Mouse (Mus musculus) embryonic facial prominence, embryonic 11.5 days (tissue): ENCODE measurements around the gene Slc16a8. TPM values are rescaled to one million over a fixed set of nuclear protein-coding genes. Genes with fewer than 3 reads are reported as not detected.
A peak's percentile ranks its signal among the peaks of the same experiment; 100 is the strongest.

ENCODE experiments used
- ATAC-seq: fragments of 200-750 bp; cut with Nextera tagmentation; replicated peaks from 2 replicates; pipeline ENCODE4 v1.8.0; 2017; ENCODE audit warnings: low read depth; ENCODE audit not compliant: insufficient number of reproducible peaks, low FRiP score, low TSS enrichment
- DNase-seq: peaks from one replicate; pipeline ENCODE4 v3.0.0-alpha.2; 2015; ENCODE audit warnings: low spot score
- H3K27ac ChIP-seq: fragments of 300-500 bp; sonication (generic); replicated peaks from 2 replicates; pipeline ENCODE4 v1.5.1; 2014; ENCODE audit warnings: mild to moderate bottlenecking, low read depth, low read length, control low read depth
- H3K27me3 ChIP-seq: fragments of 300-500 bp; sonication (generic); 2 replicates; pipeline ENCODE4 v1.6.1; 2014; ENCODE audit warnings: mild to moderate bottlenecking, low read length, moderate library complexity, mixed read lengths; ENCODE audit not compliant: control insufficient read depth, insufficient read depth
- H3K36me3 ChIP-seq: fragments of 300-500 bp; sonication (generic); replicated peaks from 2 replicates; pipeline ENCODE4 v1.6.1; 2014; ENCODE audit warnings: low read depth, mild to moderate bottlenecking, low read length, moderate library complexity, mixed read lengths; ENCODE audit not compliant: control insufficient read depth, insufficient read depth
- H3K4me1 ChIP-seq: fragments of 300-500 bp; sonication (generic); 2 replicates; pipeline ENCODE4 v1.6.1; 2014; ENCODE audit warnings: low read length, mixed read lengths; ENCODE audit not compliant: control insufficient read depth, insufficient read depth
- H3K4me2 ChIP-seq: fragments of 300-500 bp; sonication (generic); 2 replicates; pipeline ENCODE4 v1.6.1; 2014; ENCODE audit warnings: low read depth, mild to moderate bottlenecking, control low read depth, low read length, moderate library complexity
- H3K4me3 ChIP-seq: fragments of 300-500 bp; sonication (generic); 2 replicates; pipeline ENCODE4 v1.5.1; 2014; ENCODE audit warnings: low read depth, low read length, control low read depth
- H3K9ac ChIP-seq: fragments of 300-500 bp; sonication (generic); replicated peaks from 2 replicates; pipeline ENCODE4 v1.6.1; 2014; ENCODE audit warnings: mild to moderate bottlenecking, control low read depth, low read length
- H3K9me3 ChIP-seq: fragments of 300-500 bp; sonication (generic); replicated peaks from 2 replicates; pipeline ENCODE4 v1.6.1; 2016; ENCODE audit warnings: mild to moderate bottlenecking, low read length, inconsistent platforms, mixed read lengths; ENCODE audit not compliant: control insufficient read depth
- WGBS: fragments of 180-500 bp; shearing (Covaris S2); extraction: QIAGEN DNeasy Blood & Tissue Kit; methylation state at CpG from one replicate; pipeline ENCODE4 v1.1.7; 2014; 5-methylcytosine and 5-hydroxymethylcytosine counted together
- polyA plus RNA-seq: library from polyadenylated mRNA; unstranded; fragments of >200 nt; fragmentation: Nextera tagmentation; extraction: Ambion mirVana; gene quantifications from 2 replicates; pipeline ENCODE4 v1.2.1, GENCODE M21; 2014

Slc16a8 gene
- polyA plus RNA-seq, 1 experiment from 2014 or later, result not detected

- Histone ChIP-seq H3K27me3 (no peaks in the 10 kb centered on the region), H3K36me3 (no peaks in the 10 kb centered on the region; the same call in 1 of the 2 replicates), H3K9ac (no peak overlapping the region), H3K4me2 (no peak overlapping the region), H3K9me3 (no peaks in the 10 kb centered on the region), H3K4me3 (no peak overlapping the region), H3K4me1 (no peaks in the 10 kb centered on the region), H3K27ac (no peak overlapping the region)
- ATAC-seq, result no peak
- WGBS, result 90% methylated on average over 7 of the region's 7 CpGs
- DNase-seq, result no peak
Observed at GRCm38 (mm10) chr15:79287091-79287490, 32.5 kb upstream of the Slc16a8 start.

- H3K9me3 ChIP-seq, result no peaks in the 10 kb centered on the region
- 86% methylated on average over 7 of the region's 7 CpGs for WGBS
- H3K4me3 ChIP-seq, result no peak overlapping the region
Observed at GRCm38 (mm10) chr15:79286141-79286540, 31.6 kb upstream of the Slc16a8 start.

GRCm38 (mm10) chr15:79285399-79285798 lies 30.8 kb upstream of the Slc16a8 start, which contains the start of gene Baiap2l2:
TSS of gene Baiap2l2 (minus strand) at chr15:79285537.
- no peaks in the 10 kb centered on the region; the same call in 1 of the 2 replicates for H3K36me3 ChIP-seq
- DNase-seq, result no peak
- ATAC-seq, result no peak
- no peak within 1 kb of the TSS for H3K4me3 ChIP-seq
- no peaks in the 10 kb centered on the region for H3K27me3 ChIP-seq
- H3K4me2 ChIP-seq, result no peak within 1 kb of the TSS
- H3K9ac ChIP-seq, result no peak within 1 kb of the TSS
- H3K27ac ChIP-seq, result no peak within 1 kb of the TSS
- H3K9me3 ChIP-seq, result no peaks in the 10 kb centered on the region
- H3K4me1 ChIP-seq, result no peaks in the 10 kb centered on the region
- WGBS, result 53% methylated on average over 8 of the region's 10 CpGs

More at GRCm38 (mm10) chr15:79286141-79286540, 31.6 kb upstream of the Slc16a8 start:
- Histone ChIP-seq H3K4me1 (no peaks in the 10 kb centered on the region), H3K27me3 (no peaks in the 10 kb centered on the region), H3K36me3 (no peaks in the 10 kb centered on the region; the same call in 1 of the 2 replicates), H3K4me2 (no peak overlapping the region), H3K9ac (no peak overlapping the region), H3K27ac (no peak overlapping the region)
- ATAC-seq (no peak), DNase-seq (no peak)

- WGBS, result 84% methylated on average over 4 of the region's 4 CpGs
- H3K4me1 ChIP-seq, result no peaks in the 10 kb centered on the region
- H3K4me3 ChIP-seq, result no peak overlapping the region
- ATAC-seq, result no peak
- no peak overlapping the region for H3K4me2 ChIP-seq
- H3K27ac ChIP-seq, result no peak overlapping the region
- H3K36me3 ChIP-seq, result no peaks in the 10 kb centered on the region; the same call in 1 of the 2 replicates
- no peak for DNase-seq
- no peaks in the 10 kb centered on the region for H3K27me3 ChIP-seq
- no peak overlapping the region for H3K9ac ChIP-seq
- no peaks in the 10 kb centered on the region for H3K9me3 ChIP-seq
Observed at GRCm38 (mm10) chr15:79283371-79283770, 28.8 kb upstream of the Slc16a8 start.

GRCm38 (mm10) chr15:79282434-79282833 lies 27.9 kb upstream of the Slc16a8 start:
- no peaks in the 10 kb centered on the region for H3K9me3 ChIP-seq
- DNase-seq (no peak), ATAC-seq (no peak)
- no peaks in the 10 kb centered on the region for H3K4me1 ChIP-seq
- H3K4me2 ChIP-seq, result no peak overlapping the region
- WGBS, result 83% methylated on average over 5 of the region's 5 CpGs
- H3K27me3 ChIP-seq, result no peaks in the 10 kb centered on the region
- H3K4me3 ChIP-seq, result no peak overlapping the region
- no peak overlapping the region for H3K27ac ChIP-seq
- no peaks in the 10 kb centered on the region; the same call in 1 of the 2 replicates for H3K36me3 ChIP-seq
- H3K9ac ChIP-seq, result no peak overlapping the region

- H3K4me1 ChIP-seq, result no peaks in the 10 kb centered on the region
- DNase-seq, result peak; percentile 49
- H3K36me3 ChIP-seq, result no peaks in the 10 kb centered on the region; the same call in 1 of the 2 replicates
- H3K9me3 ChIP-seq, result no peaks in the 10 kb centered on the region
- 95% methylated on average over 1 of the region's 1 CpGs for WGBS
- no peak overlapping the region for H3K27ac ChIP-seq
- no peak for ATAC-seq
- no peak overlapping the region for H3K4me2 ChIP-seq
- H3K9ac ChIP-seq, result no peak overlapping the region
- no peaks in the 10 kb centered on the region for H3K27me3 ChIP-seq
- no peak overlapping the region for H3K4me3 ChIP-seq
Observed at GRCm38 (mm10) chr15:79281389-79281788, 26.8 kb upstream of the Slc16a8 start.

GRCm38 (mm10) chr15:79280850-79281249 lies 26.3 kb upstream of the Slc16a8 start:
- Histone ChIP-seq H3K9ac (no peak overlapping the region), H3K27me3 (no peaks in the 10 kb centered on the region), H3K4me1 (no peaks in the 10 kb centered on the region), H3K9me3 (no peaks in the 10 kb centered on the region), H3K27ac (no peak overlapping the region), H3K4me2 (no peak overlapping the region), H3K36me3 (no peaks in the 10 kb centered on the region), H3K4me3 (no peak overlapping the region)
- ATAC-seq (no peak), DNase-seq (no peak)
- WGBS, result 60% methylated on average over 5 of the region's 5 CpGs

GRCm38 (mm10) chr15:79280209-79280608 lies 25.6 kb upstream of the Slc16a8 start:
- H3K36me3 ChIP-seq, result no peaks in the 10 kb centered on the region
- H3K4me2 ChIP-seq, result no peak overlapping the region
- no peaks in the 10 kb centered on the region for H3K4me1 ChIP-seq
- H3K27ac ChIP-seq, result no peak overlapping the region
- no peak overlapping the region for H3K4me3 ChIP-seq
- peak; percentile 27 for DNase-seq
- H3K9me3 ChIP-seq, result no peaks in the 10 kb centered on the region
- no peak for ATAC-seq
- 34% methylated on average over 6 of the region's 6 CpGs for WGBS
- H3K27me3 ChIP-seq, result no peaks in the 10 kb centered on the region
- no peak overlapping the region for H3K9ac ChIP-seq
